Mouse (Mus musculus): ENCODE data around the gene Mzf1.
"Not testable (repeated sequence)": the region's sequence is repeated elsewhere in the genome, so short reads cannot be mapped to it uniquely, and the experiment has no call there.

Mzf1 gene

GRCm38 (mm10) chr7:13054287-13055010, at the start of gene Mzf1:
Gene Mzf1 (minus strand): TSS chr7:13054764.
- DNase-seq (ENCODE audit: low spot score): peak; percentile 96

GRCm38 (mm10) chr7:13095073-13095472, 40.5 kb upstream of the Mzf1 start, which contains the start of gene Vmn1r85:
Gene Vmn1r85 (minus strand): TSS chr7:13095173.
- DNase-seq (ENCODE audit: low spot score): no peak

GRCm38 (mm10) chr7:13072293-13072692, 17.7 kb upstream of the Mzf1 start:
- no peak for DNase-seq (ENCODE audit: low spot score)

DNA sequence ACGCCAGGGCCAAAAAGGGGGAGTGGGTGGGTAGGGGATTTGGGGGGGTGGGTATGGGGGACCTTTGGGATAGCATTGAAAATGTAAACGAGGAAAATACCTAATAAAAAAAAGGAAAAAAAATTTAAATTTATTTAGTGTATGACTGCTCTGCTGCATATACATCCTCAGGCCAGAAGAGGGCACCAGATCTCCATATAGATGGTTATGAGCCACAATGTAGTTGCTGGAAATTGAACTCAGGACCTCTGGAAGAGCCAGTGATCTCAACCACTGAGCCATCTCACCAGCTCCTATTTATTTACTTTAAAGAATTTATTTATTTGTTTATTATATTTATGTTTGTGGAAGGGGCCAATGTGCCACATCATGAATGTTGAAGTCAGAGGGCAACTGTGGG, 8.8 kb upstream of the Mzf1 start:
- not testable (repeated sequence) for DNase-seq (ENCODE audit: low spot score)

GRCm38 (mm10) chr7:13059536-13059935, 5.0 kb upstream of the Mzf1 start:
- DNase-seq (ENCODE audit: low spot score): no peak

DNA sequence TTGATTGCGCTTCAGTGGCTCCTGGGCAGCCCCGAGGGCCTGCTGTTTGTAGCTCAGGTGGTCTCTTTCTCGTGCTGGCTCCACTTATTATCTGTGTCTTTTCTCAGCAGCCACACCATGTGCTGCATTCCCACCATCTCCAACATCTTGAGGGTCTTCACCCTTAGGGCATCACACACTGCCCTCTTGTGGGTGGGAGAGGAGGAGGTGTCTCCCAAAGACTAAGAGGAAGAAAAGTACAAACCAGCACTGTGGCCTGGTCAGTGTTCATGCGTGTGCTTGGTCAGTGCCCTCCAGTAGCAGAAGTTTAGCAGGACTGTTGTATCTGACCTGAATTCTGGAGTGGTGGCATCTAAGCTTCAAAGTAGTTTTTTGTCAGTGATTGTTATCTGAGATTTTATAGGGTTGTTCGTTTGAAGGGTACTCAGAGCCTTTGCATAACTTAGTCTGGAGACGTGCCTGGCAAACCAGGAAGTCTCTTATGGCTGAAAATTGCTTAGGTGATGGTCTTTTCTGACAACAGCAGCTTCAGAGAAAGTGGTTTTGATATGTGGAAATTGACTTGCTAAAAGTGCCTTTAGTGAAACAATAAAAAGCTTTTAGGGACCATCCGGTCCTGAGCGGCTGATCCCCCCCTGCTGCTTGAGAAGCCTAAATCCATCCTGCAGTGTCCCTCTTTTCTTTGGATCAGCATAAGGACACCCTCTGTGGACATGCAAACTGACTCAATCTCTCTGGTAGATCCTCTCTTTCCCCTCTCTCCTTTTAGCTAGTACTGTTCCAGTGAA, 2.5 kb upstream of the Mzf1 start:
- no peak for DNase-seq (ENCODE audit: low spot score)

DNA sequence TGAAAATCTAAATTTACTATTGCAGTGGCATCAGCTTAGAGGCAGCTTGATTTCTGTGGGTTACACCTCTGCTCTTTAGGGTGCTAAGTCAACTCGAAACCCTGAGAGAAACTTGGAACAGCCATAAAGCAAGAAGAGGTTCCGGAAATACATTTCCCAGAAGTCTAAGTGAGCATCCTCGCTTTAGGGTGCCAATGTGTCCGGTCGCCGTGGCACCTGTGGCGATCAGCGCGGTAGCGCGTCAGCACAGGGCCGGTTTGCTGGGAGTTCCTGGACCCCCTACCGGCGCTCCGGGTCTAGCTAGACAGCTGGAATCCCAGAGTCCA, 640 bp downstream of the Mzf1 start:
- no peak for DNase-seq (ENCODE audit: low spot score)

DNA sequence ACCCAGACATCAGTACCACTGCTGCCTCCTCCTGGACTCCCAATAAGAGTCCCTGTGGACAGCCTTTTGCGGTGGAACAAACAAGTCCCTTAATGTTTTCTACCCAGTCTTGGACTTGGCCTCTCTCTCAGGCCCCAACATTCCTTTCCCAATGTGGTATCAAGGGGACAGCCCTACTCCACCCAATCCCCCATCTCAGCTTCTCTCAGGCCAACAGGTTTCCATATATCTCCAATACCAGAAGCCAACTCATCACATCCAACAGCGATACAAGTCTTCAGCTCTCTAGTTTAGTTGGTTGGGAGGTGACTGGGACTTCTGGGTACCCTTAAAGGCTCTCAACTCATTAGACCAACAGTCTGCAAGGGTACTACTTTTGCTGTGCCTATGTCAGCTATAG, 1.1 kb downstream of the Mzf1 start:
- no peak for DNase-seq (ENCODE audit: low spot score)

- no peak for DNase-seq (ENCODE audit: low spot score)
Measured at GRCm38 (mm10) chr7:13053001-13053400, 1.6 kb downstream of the Mzf1 start.

DNA sequence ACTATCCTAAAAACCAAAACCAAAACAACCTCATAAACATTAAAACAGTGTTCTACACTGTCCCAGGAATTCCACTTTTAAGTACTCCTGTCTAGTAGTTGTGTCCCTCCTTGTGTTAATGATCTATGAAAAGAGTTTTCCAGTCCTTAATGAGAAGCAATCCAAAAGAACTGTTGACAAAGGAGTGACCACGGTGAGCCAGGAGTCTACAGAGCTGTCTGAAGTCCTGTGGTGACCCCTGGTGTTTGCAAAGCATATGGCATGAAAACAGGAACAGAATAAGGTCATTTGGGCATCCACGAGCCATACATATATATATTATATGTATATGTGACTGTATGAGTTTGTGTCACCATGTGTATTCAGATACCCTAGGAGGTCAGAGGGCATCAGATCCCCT, 8.5 kb downstream of the Mzf1 start:
- peak; percentile 76 for DNase-seq (ENCODE audit: low spot score)

DNA sequence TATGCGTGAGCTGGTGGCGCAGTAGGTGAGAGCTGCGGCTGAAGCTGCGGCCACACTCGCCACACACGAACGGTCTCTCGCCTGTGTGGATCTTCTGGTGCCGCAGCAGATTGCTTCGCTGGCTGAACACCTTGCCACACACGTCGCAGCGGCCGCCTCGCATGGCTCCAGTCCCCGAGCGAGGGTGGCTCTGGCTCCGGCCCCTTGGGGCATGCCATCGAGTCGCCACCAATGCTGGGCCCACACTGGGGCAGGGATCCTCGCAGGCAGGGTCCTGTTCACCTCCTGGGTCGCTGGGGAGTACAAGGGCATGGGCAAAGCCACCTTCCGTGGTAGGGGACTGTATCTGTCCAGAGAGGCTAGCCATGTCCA, 10.3 kb downstream of the Mzf1 start:
- no peak for DNase-seq (ENCODE audit: low spot score)

DNA sequence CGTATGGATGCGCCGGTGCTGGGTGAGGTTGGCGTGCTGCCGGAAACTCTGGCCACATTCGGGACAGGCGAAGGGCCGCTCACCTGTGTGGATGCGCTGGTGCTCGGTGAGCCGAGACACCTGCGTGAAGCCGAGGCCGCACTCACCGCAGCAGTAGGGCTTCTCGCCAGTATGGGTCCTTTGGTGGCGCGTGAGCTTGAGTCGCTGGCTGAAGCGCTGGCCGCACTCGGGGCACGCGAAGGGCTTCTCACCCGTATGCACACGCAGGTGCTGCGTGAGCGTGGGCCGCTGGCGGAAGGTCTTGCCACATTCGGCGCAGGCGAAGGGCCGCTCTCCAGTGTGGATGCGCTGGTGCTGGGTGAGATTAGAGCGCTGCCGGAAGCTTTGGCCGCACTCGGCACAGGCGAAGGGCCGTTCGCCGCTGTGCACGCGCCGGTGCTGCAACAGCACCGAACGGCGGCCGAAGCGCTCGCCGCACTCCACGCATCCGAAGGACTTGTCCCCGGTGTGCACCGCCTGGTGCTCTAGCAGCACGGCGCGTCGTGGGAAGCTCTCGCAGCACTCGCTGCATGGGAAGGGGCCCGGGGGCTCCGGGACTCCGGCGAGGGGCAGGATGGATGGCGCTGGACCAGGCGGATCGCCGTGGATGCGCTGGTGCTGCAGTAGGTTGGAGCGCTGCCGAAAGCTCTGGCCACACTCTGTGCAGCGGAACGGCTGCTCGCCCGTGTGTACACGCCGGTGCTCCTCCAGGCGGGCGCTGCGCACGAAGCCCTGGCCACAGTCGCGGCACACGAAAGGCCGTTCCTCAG, 10.9 kb downstream of the Mzf1 start:
- DNase-seq (ENCODE audit: low spot score): no peak

GRCm38 (mm10) chr7:13043120-13043444, 11.5 kb downstream of the Mzf1 start:
- DNase-seq (ENCODE audit: low spot score): no peak

DNA sequence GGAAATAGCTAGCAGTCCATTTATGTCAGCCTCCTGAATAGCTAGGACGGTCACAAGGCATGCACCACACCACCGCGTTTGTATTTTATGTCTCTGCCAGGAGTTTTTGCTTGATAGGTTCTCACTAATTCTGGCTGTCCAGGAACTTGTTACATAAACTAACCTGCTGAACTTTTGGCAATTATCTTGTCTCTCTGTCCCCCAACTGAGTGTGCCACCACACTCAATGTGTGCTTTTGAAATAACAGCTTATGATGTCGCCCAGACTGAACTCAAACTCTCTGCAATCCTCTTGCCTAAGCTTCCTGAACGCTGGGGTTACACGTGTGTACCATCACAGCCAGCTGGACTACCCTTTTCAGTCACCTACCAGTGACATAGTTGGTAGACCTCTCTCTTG, 12.1 kb downstream of the Mzf1 start:
- DNase-seq (ENCODE audit: low spot score): no peak

DNA sequence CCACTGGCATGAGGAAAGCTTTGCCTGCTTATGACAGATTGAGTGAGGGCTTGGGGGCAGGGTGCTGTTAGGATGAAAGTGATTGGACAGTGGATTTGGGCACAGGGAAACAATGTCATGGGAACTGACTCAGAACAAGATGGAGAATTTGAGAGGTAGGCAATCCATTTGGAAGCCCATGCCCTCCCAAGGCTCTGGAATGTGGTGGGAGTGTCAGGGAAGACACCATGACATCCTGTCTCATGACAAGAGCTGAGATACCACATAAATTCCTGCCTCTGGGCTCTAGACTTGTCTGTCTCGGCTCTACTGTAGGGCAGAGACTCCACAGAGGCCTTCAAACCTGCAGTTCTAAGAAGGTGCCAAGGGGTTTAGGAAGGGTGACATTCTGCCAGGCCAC, 13.3 kb downstream of the Mzf1 start:
- no peak for DNase-seq (ENCODE audit: low spot score)

- DNase-seq (ENCODE audit: low spot score): no peak
Measured at GRCm38 (mm10) chr7:13039181-13039580, 15.4 kb downstream of the Mzf1 start.

- peak; percentile 40 for DNase-seq (ENCODE audit: low spot score)
Measured at GRCm38 (mm10) chr7:13038621-13039169, 15.9 kb downstream of the Mzf1 start.

GRCm38 (mm10) chr7:13037901-13038555, 16.5 kb downstream of the Mzf1 start, which contains the start of gene Ube2m:
Gene Ube2m (minus strand): TSS chr7:13038275.
- DNase-seq (ENCODE audit: low spot score): peak; percentile 98

GRCm38 (mm10) chr7:13037366-13037765, 17.2 kb downstream of the Mzf1 start:
- no peak for DNase-seq (ENCODE audit: low spot score)

- no peak for DNase-seq (ENCODE audit: low spot score)
Measured at GRCm38 (mm10) chr7:13036806-13037205, 17.8 kb downstream of the Mzf1 start.

- DNase-seq (ENCODE audit: low spot score): no peak
Measured at GRCm38 (mm10) chr7:13035211-13035855, 19.2 kb downstream of the Mzf1 start.
